Mouse (Mus musculus): ENCODE data around the gene Clip3.
A peak's percentile ranks its signal among the peaks of the same experiment; 100 is the strongest.

Clip3 gene

DNA sequence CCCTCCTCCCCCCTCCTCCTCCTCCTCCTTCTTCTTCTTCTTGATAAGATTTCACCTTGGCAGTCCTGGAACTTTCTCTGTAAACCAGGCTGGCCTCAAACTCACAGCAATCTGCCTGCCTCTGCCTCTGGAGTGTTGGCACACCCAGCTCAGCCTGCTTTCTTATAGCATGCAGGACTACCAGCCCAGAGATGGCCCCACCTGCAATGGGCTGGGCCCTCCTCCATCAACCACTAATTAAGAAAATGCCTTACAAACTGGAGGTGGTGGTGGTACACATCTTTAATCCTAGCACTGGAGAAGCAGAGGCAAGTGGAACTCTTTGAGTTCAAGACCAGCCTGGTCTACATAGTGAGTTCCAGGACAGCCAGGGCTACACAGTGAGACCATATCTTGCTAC, 34.9 kb downstream of the Clip3 start:
- DNase-seq (ENCODE audit: low spot score): no peak

DNA sequence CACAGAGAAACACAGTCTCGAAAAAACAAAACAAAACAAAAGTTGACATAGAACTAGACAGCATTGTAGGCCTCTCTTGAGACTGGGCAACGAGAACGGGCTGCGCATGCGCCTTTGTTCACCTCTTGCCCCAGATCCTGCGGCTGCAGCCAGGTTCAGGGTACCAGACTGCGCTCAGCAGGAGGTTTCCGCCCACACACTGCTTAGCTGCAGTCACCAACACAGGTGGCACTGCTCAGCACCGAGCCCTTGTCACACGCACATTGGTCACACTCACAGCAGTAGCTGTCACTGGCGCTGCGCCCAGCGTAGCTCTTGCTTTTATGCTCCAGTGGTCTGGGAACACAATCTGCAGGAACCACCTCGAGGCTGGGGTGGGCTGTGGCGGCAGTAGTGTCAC, 35.6 kb downstream of the Clip3 start:
- DNase-seq (ENCODE audit: low spot score): no peak

DNA sequence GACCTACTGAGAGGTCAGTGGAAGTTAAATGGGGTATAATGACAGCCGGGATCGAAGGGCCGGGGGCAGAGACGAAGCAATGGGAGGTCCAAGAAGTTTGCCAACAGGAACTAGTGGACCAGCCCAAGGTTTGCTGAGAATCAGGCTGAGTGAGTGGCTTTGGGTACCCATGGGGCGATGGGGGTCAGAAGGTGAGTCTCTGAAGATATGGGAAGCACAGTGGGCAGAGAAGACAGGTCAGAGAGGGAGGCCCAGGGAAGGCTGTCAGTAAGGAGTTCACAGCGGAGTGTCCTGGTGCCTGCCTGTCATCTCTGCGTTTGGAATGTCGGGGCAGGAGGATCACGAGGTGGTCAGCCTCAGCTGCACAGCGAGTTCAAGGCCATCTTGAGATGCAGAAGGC, 36.9 kb downstream of the Clip3 start:
- no peak for DNase-seq (ENCODE audit: low spot score)

DNA sequence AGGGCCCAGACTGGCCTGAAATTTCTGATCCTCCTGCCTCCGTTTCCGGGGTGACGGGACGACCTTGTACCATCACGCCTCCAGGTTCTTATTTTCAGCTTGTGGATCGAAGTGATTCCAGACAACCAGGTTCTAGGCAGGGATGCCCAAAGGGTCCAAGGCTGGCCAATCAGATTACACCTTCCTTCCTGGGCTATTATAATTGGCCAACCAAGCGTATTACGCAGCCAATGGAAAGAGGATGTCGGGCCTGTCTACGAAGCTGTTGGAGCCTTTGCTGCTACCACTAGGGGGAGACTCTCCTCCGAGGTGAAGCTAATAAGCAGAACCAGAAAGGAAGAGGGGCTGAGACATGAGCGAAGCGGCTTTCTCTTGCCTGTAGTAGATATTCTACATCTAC, 40.4 kb downstream of the Clip3 start:
- DNase-seq (ENCODE audit: low spot score): peak; percentile 65

DNA sequence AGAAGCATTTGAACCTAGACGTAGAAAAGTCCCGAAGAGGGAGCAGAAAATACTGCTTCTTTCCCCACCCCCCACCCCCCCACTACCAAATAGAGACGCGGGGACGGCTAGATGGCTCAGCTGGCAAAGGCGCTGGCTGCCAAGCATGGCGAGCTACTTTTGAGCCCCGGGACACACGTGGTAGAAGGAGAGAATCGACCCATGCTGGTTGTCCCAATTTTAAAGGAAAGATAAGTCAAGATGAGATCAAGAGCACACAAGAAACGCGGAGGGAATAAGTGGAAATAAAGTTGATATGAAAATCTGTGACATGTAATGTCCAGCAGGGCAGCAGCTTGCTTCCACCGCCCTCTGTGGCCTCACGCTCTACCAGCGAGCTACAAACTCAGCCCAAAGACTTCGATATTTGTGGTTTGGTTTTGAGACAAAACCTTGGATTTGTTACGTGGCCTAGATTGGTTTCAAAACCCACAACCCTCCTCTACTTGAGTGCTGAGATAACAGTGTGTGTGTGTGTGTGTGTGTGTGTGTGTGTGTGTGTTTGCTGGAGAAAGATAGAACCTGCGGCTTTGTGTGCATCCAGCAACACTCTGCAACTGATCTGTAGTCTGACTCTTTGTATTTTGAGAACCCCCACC, 41.2 kb downstream of the Clip3 start:
- DNase-seq (ENCODE audit: low spot score): no peak

DNA sequence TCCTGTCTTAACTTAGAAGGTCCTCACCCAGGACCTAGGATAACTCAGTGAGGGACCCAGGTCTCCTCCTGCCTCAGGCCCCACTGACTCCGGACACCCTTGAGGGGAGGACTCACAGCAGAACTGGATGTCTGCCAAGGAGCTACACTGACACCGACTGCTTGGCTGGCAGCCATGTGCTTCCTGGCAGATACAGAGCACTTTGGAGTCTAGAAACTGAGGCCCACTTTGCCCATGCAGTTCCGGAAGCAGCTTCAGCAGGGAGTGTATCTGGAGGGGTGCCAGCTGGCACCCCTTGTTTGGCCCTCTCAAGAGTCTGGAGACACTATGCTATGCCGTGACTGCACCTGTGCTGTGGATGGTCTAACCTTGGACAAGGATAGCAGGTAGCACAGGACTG, 41.9 kb downstream of the Clip3 start:
- DNase-seq (ENCODE audit: low spot score): no peak

DNA sequence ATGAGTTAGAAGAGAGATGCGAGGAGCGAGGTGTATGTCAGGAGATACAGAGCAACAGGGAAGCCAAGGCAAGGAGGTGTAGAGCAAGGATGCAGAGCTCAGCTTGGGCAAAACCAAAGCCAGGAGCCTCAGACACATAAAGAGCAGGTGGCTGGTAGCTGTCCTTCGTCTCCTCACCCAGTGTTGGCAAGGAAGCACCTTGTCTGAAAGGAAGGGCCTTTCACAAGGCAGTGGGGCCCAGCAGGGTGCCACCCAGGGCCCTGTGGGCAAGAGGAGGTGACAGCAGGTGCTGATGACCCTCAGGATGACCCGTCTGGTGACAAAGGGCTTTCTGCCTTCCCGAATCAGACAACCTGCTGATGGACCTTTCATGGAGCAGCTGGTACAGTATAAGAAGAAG, 43.0 kb downstream of the Clip3 start:
- DNase-seq (ENCODE audit: low spot score): no peak

DNA sequence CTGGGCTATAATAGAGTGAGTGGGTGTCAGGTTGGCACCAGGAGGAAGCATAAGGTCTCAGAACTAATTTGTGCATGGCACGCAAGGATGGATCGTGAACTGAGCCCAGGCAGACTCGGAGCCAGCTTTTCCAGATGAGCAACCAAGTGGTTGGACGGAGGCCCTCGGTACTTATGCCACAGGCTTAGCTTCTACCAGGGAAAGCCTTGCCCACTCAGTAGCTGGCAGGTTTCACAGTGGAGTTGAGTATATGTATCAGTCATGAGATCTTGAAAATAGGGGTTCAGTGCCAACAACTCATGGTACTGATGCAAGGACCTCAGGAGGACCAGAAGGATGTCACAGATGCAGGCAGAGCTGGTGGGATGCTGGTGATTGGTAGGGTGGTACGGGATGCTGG, 44.2 kb downstream of the Clip3 start:
- no peak for DNase-seq (ENCODE audit: low spot score)

DNA sequence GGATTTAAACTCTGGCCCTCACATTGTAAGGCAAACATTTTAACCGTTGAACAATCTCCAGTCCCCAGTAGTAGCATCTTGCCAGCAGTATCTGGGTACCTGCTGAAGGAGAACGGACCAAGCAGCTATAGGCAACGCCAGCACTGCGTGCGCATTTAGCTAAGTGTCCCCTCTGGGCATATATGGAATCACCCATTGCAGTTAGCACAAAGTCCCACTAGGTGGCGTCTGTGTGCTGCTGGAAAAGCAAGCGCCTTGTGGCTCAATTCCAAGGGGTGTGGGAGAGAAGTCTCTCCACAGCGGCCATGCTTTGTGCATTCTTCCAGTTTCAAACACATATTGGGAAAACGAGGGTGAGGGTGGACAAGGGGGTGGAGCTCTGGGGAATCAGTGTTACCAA, 44.9 kb downstream of the Clip3 start:
- DNase-seq (ENCODE audit: low spot score): peak; percentile 64

DNA sequence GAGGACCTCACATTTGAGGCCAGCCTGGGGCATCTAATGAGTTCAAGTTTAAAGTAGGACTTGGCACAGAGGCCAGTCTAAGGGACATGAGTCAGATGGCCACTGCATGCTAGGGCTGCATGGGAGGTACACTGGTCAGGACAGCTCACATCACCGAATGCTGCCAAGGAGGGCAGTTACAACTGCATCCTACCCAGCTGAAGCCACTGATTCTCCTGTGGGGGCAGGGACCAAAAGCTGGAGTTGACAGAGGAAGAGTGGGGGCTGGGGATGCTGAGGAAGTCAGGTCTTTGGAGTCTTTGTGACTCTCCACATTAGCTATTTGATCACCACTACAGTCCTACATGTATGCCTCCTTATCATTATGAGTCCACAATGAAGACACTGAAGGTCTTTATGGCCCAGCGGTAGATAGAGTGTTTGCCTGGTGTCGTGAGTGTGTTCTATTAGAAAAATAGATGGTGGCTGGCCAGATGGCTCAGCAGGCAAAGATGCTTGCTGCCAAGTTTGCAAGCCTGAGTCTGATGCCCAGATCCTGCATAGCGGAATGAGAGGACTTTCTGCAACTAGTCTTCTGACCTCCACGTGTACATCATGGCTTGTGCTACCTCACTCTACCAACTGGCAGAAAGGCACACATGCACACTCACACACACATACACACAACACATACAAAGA, 48.0 kb downstream of the Clip3 start:
- DNase-seq (ENCODE audit: low spot score): no peak

DNA sequence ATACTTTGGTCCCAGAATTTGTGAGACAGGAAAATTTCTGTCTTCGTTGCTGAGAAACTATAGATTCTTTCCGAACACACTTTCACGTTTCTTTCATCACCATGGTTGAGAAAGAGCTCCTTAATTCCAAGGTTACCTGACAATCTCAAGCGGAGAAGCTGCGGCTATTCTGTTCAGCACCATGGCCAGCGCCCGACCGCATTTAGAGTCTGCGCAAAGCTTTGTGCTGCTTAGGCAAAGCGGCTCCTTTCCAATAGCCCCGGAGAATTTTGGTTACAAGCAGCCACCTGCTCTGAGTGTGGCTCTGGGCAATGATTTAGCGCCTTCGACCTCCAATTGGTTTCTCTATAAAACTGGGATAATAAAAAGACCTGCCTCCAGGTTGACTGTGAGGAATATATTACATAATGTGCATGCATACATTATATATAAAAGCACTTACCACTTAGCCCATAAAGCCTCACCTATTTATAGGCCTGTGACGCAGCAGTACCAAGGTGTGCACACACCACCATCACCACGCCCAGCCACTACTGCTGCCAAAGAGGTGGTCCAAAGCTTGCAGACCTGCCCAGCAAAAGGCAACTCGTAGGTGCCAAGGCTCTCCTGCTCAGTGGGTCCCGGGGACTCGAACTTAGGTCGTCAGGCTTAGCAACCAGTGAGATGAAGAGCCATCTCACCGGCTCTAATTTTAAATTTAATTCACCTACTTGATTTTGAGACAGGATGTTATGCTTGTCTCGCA, 55.3 kb downstream of the Clip3 start:
- peak; percentile 47 for DNase-seq (ENCODE audit: low spot score)

DNA sequence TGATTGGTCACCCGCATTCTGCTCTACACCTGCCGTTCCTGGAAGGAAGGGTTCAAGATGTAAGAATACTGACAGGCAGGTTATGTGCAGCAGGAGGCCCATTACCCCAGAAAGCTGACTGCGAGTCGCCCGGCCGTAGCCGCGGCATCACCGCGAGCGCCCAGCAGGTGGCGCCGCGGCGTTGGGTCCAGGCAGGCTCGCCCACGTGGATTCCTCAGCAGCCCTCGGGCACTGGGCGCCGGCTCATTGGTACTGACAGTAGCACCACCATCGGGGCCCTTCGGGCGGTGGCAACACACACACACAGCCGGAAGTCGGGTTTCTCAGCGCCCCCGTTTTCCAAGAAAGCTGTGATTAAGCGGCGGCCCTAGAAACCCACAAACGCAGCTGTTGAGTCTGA, 56.3 kb downstream of the Clip3 start:
- peak; percentile 41 for DNase-seq (ENCODE audit: low spot score)

DNA sequence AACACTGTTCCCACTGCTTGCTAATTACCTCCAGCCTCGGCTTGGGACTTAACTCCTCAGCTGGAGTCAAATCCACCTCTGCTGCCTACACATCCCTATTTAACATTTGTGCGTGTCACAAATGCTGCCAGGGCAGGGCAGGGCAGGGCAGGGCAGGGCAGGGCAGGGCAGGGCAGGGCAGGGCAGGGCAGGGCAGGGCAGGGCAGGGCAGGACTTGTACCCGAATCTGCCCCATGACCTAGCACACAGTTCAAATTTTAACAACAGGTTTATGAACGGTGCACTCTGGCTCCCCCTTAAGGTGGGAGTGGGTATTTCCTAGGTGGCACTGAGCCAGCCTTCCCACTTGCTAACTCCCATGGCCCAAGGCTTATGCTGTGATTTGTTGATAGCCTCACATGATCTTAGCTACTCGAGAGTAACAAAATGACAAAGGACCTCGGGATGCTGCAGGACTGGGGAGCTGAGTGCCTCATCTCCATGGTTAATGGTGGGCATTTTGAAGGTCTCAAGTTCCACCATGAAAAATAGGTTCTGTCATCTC, 61.8 kb downstream of the Clip3 start:
- DNase-seq (ENCODE audit: low spot score): peak; percentile 49

DNA sequence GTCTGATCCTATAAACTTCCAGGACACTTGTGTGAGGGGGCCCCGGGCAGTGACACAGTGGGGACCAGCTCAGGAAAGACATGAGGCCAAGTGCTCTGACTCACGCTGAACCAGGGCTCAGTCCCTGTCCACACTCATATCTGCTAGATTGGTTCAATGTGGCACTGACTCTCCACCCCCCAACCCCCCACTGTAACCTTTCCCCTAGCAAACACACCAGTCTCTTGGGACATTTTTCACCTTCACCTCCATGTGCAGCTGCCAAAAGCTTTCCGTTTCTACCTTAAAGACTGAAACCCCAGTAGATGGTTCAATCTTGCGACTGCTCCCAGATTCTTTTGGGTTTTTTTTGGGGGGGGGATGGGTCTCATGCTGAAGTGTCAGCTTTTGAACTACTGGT, 62.5 kb downstream of the Clip3 start:
- no peak for DNase-seq (ENCODE audit: low spot score)
